Mouse (Mus musculus) embryo, embryonic 11.5 days (tissue): ENCODE results near the gene Prr15.

Experiments used
- DNase-seq: peaks from one replicate; pipeline ENCODE4 v3.0.0-alpha.2; 2012; ENCODE audit warnings: low read depth, low spot score

Gene Prr15

GRCm38 (mm10) chr6:54331765-54332164 is 6.1 kb downstream of the Prr15 start:
- no peak for DNase-seq

DNA sequence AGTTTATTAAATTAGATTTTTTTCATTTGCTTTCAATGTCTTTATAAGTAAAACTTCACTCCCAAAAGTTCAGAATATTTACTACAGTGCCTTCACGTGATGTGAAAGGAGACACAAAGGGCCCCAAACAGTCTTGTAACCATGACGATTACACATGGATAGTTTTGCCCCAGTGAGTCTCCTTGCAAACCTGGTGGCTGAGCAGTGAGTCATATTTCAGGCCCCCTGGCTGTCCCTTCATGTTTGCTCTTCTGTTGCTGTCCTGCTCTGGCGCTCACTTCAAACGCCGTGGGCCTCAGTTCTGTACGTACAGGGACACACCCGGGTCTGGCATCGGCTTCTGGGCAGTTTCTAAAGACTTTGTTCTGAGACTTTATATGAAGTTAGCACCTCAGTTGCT is 6.6 kb downstream of the Prr15 start:
- no peak for DNase-seq

- DNase-seq: no peak
These were observed 7.5 kb downstream of the Prr15 start for GRCm38 (mm10) chr6:54333116-54333651.

DNA sequence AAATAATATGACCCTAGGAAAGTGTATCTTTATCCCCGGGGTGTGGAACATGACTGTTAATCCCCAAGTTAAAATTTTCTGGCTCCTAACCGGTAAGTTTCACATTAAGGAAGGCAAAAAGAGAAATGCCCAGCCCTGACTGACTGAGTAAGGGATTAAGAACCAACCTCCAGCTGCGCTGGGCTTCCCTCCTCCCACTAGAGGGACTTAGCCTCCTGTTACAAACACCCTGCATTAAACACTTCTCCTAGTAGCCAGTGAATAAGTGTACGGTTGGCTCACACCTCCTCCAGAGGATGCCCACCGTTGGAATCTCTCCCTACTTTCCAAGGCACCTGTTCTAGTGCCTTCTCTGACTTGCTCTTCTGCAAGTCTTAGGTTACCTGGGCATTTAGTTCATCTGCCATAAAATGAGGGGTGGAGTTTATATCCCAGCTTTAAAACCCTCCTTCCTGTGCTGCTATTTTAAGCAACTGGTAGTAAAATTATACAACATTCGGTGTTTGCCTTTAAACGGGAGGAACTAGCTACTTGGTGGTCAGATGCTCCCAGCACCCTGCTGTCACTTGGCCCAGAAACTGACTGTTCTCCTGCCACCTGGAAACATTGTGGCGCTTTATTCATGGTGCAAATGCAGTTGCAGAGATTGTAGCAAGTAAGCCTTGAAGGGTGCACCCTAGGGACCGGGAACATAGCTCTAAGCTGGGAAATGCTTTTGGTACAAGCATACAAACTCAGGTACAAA is 8.2 kb downstream of the Prr15 start:
- no peak for DNase-seq

DNA sequence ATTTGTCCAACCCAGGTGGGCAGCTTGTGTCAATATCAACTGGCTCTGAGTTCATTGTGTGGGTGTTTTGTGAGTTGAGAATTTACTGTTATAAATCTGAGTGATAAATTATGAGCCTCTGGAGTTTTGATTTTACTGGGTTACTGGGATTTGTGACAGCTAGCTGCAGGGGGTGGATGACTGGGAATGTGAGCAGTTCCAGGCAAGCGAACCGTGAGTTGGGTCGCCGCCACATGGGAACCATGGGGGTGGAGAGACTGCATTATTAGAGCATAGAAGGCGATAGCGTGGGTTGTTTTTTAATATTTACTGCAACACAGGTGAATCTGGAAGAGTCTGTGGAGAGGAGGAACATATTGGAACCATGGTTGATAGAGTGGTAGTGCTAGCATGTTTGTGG is 11.7 kb downstream of the Prr15 start:
- no peak for DNase-seq

DNA sequence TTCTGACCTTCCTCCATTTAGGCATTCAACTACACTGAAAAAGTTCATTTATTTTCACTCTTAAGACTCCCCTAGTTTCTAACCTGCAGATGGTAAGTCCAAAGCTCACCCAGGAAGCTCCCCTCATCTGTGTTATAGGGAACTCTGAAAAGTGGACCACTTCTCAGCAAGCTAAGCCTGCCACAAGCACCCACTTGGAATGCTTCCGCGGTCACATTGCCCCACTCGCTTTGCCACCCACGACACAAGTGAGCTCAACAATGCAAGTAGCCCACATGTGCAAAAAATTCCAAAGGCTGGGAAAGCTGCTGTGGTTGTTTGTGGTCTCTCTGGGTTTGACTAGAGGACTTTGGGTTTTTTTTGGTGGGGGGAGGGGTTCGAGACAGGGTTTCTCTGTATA is 15.5 kb downstream of the Prr15 start:
- DNase-seq: no peak

- no peak for DNase-seq
These were observed 16.6 kb downstream of the Prr15 start for GRCm38 (mm10) chr6:54342223-54342622.

DNA sequence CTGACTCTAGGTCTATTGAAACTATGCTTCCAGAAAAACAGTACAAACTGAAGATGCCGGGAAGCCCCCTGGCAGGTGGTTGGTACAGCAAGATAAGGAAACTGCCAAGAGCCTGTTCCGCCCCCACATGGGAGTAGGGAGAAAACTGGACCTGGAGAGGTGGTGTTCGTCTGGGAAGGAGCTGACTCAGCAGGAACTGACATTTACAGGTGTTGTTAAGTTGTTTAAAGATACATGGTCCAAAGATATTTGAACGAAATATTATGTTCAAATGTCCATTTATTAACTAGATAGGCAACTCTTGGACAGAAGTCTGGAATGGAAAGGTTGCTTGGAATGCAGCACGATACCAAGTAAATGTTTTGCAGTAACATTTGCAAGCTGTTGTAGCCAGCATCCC is 26.2 kb downstream of the Prr15 start:
- no peak for DNase-seq

DNA sequence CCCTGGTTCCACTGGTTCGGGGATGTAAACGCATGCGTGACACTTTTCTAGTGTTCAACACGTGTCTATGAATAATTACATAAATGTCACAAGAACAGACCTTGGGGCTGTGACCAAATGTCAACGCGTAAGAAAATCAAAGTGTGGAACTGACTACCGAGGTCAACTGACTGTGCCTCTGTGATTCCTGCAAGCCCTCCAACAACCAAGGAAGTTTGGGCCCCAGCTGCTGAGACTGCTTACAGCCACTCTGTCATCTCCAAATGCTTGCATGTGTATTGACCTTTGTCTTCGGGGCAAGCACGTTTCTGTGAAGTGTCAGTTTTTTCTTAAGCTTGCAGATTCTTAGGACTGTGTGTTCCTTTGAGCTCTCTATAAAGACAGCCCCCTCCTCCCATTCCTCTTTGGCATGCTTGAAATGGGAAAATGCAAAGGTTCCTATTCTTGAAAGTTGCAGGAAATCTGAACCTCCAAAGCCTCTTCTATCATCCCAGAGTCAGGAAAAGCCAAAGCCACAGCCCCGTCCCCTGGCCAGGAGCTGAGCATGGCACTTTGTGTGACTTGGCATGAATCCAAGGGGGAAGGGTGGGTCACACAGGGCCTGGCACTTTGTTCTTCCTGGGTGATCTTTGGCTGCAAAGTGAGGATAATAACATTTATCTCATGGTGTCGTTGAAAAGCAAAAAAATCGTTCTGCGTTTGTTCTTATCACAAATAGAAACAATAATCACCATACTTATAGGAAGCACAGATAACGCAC is 27.5 kb downstream of the Prr15 start:
- no peak for DNase-seq

GRCm38 (mm10) chr6:54353698-54354097 is 28.1 kb downstream of the Prr15 start:
- DNase-seq: no peak

DNA sequence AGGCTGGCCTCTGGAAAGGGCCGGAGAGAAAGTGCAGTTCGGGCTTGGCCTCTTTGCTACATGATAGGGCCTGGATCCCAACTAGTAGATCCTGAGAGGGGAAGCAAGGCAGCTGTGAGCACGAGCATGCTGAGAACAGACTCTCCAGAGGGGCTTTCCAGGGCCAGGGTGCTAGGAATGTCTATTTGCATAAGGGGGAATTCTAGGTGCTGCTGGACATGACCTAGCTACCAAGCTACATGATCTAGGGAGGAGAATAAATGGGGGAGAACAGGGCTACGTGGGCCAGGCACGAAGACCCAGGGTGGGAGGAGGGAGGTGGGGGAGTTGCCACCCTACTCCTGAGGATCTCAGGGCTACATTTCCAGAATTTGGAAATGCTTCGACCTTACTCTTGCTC is 30.0 kb downstream of the Prr15 start:
- no peak for DNase-seq

- DNase-seq: no peak
These were observed 37.1 kb downstream of the Prr15 start for GRCm38 (mm10) chr6:54362526-54363324.

DNA sequence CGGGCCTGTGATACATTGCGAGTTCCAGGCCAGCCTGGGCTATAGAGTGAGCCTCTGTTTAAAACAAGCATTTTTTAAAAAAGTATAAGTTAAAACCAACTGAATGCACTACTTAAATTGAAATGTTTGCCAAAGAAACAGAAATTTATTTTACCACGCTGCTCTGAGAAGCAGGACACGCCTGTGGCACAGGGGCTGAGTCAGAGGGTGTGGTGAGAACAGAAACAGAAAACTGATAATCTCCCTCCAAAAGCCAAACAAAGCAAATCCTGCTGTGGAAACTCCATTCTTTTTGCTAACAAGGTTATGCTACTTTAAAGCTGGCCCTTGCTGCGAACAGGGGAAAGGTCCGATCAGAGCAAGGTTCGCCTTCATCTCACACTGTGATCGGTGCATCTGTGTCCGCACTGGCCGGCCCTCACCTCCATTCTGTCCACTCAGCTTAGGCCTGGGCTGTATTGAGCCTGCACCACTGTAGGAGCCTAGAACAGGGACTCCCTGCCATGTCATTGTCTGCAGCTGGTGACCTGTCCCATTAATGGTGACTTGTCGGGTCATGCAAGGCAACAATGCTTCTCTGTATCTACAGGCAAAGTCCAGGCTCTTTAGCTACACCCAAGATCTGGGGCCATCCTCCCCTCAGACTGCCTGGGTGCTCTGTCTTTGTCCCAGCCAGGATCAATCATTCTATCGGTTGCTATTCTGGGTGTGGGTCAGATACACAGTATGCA is 38.9 kb downstream of the Prr15 start:
- DNase-seq: no peak

GRCm38 (mm10) chr6:54366607-54367006 is 41.0 kb downstream of the Prr15 start:
- DNase-seq: no peak

GRCm38 (mm10) chr6:54368071-54368470 is 42.4 kb downstream of the Prr15 start:
- DNase-seq: peak; percentile 54

- no peak for DNase-seq
These were observed 44.4 kb downstream of the Prr15 start for GRCm38 (mm10) chr6:54369913-54370542.

- DNase-seq: no peak
These were observed 46.2 kb downstream of the Prr15 start for GRCm38 (mm10) chr6:54371874-54372273.

DNA sequence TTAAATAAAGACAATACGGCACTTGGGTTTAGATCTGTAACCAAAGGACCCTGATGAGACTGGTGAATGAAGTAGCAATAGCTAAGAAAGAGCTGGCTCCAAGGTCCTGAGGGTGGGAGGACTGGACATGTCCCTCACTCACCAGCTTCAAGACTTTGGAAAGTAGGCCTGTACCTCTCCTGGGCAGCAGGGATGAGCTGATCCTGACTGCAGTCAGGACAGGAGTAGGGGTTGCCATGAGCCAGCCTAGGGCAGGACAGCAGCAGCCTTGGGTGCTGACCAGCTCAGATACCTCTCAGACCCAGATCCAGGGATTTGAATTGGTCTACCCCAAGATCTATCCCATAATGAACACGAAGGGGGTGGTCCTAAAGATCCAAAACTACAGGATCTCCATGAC is 53.7 kb downstream of the Prr15 start:
- no peak for DNase-seq
